In genomic region chr2:180103151-180103977, GRCm38 (mm10) we compare ENCODE assay signal across 8 mouse cellular contexts. TPM values are rescaled to one million over a fixed set of nuclear protein-coding genes. Genes with fewer than 3 reads are reported as not detected.
DNase-seq lines count a peak whose midpoint lies in the region; ATAC-seq lines count a peak whose summit lies in the region.

No protein-coding gene starts in this region.

- peaks cover 83% of the 10 kb centered on the region for H3K27me3 ChIP-seq in heart, embryonic 10.5 days (ENCODE audit: insufficient read depth, poor library complexity, severe bottlenecking)
- H3K27me3 ChIP-seq in limb, embryonic 11.5 days (ENCODE audit: control insufficient read depth, insufficient read depth, low read length): peaks cover 74% of the 10 kb centered on the region
- peaks cover 47% of the 10 kb centered on the region for H3K27me3 ChIP-seq in stomach, embryonic 14.5 days (ENCODE audit: control insufficient read depth, insufficient read depth, low read length)

- ATAC-seq in limb, embryonic 11.5 days (ENCODE audit: insufficient number of reproducible peaks, low FRiP score, low TSS enrichment, low read depth): no peak
- no peak for ATAC-seq in stomach, embryonic 14.5 days (ENCODE audit: insufficient number of reproducible peaks, insufficient read depth, low FRiP score, low read depth)
- ATAC-seq in erythroid progenitor cell, adult 5-6 weeks (replicated peaks; ENCODE audit: low FRiP score, poor library complexity, severe bottlenecking): no peak

- H3K4me2 ChIP-seq in limb, embryonic 11.5 days (ENCODE audit: low read depth, severe bottlenecking): peak overlapping the region; percentile 94
- H3K4me2 ChIP-seq in stomach, embryonic 14.5 days (replicated peaks; ENCODE audit: low read depth, low read length): peak overlapping the region; percentile 97

- no peaks in the 10 kb centered on the region for H3K36me3 ChIP-seq in heart, embryonic 10.5 days
- no peaks in the 10 kb centered on the region for H3K36me3 ChIP-seq in limb, embryonic 11.5 days (ENCODE audit: control insufficient read depth, insufficient read depth, low read length)
- no peaks in the 10 kb centered on the region for H3K36me3 ChIP-seq in stomach, embryonic 14.5 days (ENCODE audit: control insufficient read depth, insufficient read depth, low read length)

- no peak overlapping the region for H3K9ac ChIP-seq in limb, embryonic 11.5 days (ENCODE audit: low read length)
- H3K9ac ChIP-seq in stomach, embryonic 14.5 days (replicated peaks; ENCODE audit: low read depth, low read length): no peak overlapping the region

- peaks cover 35% of the 10 kb centered on the region for H3K4me1 ChIP-seq in heart, embryonic 10.5 days
- H3K4me1 ChIP-seq in limb, embryonic 11.5 days (ENCODE audit: control insufficient read depth, insufficient read depth, low read length): peaks cover 10% of the 10 kb centered on the region
- peaks cover 12% of the 10 kb centered on the region for H3K4me1 ChIP-seq in stomach, embryonic 14.5 days (ENCODE audit: control insufficient read depth, insufficient read depth, low read length)

- H3K9me3 ChIP-seq in heart, embryonic 10.5 days: no peaks in the 10 kb centered on the region
- no peaks in the 10 kb centered on the region for H3K9me3 ChIP-seq in limb, embryonic 11.5 days (ENCODE audit: control insufficient read depth, low read length)
- no peaks in the 10 kb centered on the region for H3K9me3 ChIP-seq in stomach, embryonic 14.5 days (ENCODE audit: control insufficient read depth, low read depth, low read length)

- DNase-seq in heart, embryonic 10.5 days (ENCODE audit: low spot score): no peak
- no peak for DNase-seq in heart, adult 9 months (ENCODE audit: low spot score in 2 of 2)
- peak; percentile 12 to 26 for DNase-seq in thymus, postnatal 36 days
- no peak for DNase-seq in thymus, postnatal 0 days (ENCODE audit: low spot score)
- DNase-seq in limb, embryonic 11.5 days (ENCODE audit: low spot score): peak; percentile 40
- DNase-seq in urinary bladder, adult 2 months (ENCODE audit: low spot score): no peak

- 2% methylated on average over 57 of the region's 57 CpGs for WGBS in heart, embryonic 10.5 days
- WGBS in limb, embryonic 11.5 days: 1% methylated on average over 56 of the region's 57 CpGs
- WGBS in stomach, embryonic 14.5 days: 2% methylated on average over 54 of the region's 57 CpGs

- H3K27ac ChIP-seq in heart, embryonic 10.5 days: no peak overlapping the region
- no peak overlapping the region for H3K27ac ChIP-seq in limb, embryonic 11.5 days (replicated peaks; ENCODE audit: low read depth, low read length)
- no peak overlapping the region for H3K27ac ChIP-seq in stomach, embryonic 14.5 days (ENCODE audit: low read length)

- H3K4me3 ChIP-seq in heart, embryonic 10.5 days: peak overlapping the region; percentile 72
- peak overlapping the region; percentile 43 for H3K4me3 ChIP-seq in limb, embryonic 11.5 days (ENCODE audit: low read depth, low read length)
- H3K4me3 ChIP-seq in stomach, embryonic 14.5 days (ENCODE audit: low read depth, low read length): peak overlapping the region; percentile 41

RNA-seq across cellular contexts. Expression of gene Hrh3, which starts 0.9 kb away (rescaled TPM):
- polyA plus RNA-seq in heart, embryonic 10.5 days (2016; fragmentation: Nextera tagmentation; extraction: Ambion mirVana): 0.10 TPM in 1 of 2 replicates, not detected in the other
- polyA plus RNA-seq in thymus, postnatal 0 days (2015; fragmentation: Nextera tagmentation; extraction: Ambion mirVana): 0.46 and 0.49 TPM in 2 replicates
- 0.12 and 0.21 TPM in 2 replicates for polyA plus RNA-seq in limb, embryonic 11.5 days (2014; fragmentation: Nextera tagmentation; extraction: Ambion mirVana)
- polyA plus RNA-seq in stomach, embryonic 14.5 days (2014; fragmentation: Nextera tagmentation; extraction: Ambion mirVana): not detected in 2 replicates
- 2.9 and 3.2 TPM in 2 replicates for polyA plus RNA-seq in urinary bladder, adult 2 months (2012; rRNA removed)
- total RNA-seq in erythroid progenitor cell, adult 5-6 weeks (2015; ENCODE audit: low replicate concordance): not detected in 2 replicates
- total RNA-seq in erythroid progenitor cell, adult 5-6 weeks (2017; ENCODE audit: low replicate concordance): not detected in 2 replicates

RNA-seq across cellular contexts. Expression of gene Osbpl2, which starts 15.7 kb away (rescaled TPM):
- polyA plus RNA-seq in heart, embryonic 10.5 days (2016; fragmentation: Nextera tagmentation; extraction: Ambion mirVana): 29.7 and 38.0 TPM in 2 replicates
- 26.5 and 27.3 TPM in 2 replicates for polyA plus RNA-seq in thymus, postnatal 0 days (2015; fragmentation: Nextera tagmentation; extraction: Ambion mirVana)
- polyA plus RNA-seq in limb, embryonic 11.5 days (2014; fragmentation: Nextera tagmentation; extraction: Ambion mirVana): 29.8 and 30.5 TPM in 2 replicates
- 37.1 and 38.2 TPM in 2 replicates for polyA plus RNA-seq in stomach, embryonic 14.5 days (2014; fragmentation: Nextera tagmentation; extraction: Ambion mirVana)
- 87.1 and 92.1 TPM in 2 replicates for polyA plus RNA-seq in urinary bladder, adult 2 months (2012; rRNA removed)
- 7.6 and 10.1 TPM in 2 replicates for total RNA-seq in erythroid progenitor cell, adult 5-6 weeks (2015; ENCODE audit: low replicate concordance)
- 14.4 and 16.3 TPM in 2 replicates for total RNA-seq in erythroid progenitor cell, adult 5-6 weeks (2017; ENCODE audit: low replicate concordance)

RNA-seq across cellular contexts. Expression of gene Mtg2, which starts 33.0 kb away (rescaled TPM):
- polyA plus RNA-seq in heart, embryonic 10.5 days (2016; fragmentation: Nextera tagmentation; extraction: Ambion mirVana): 28.2 and 29.7 TPM in 2 replicates
- polyA plus RNA-seq in thymus, postnatal 0 days (2015; fragmentation: Nextera tagmentation; extraction: Ambion mirVana): 25.6 and 25.9 TPM in 2 replicates
- 28.2 and 29.4 TPM in 2 replicates for polyA plus RNA-seq in limb, embryonic 11.5 days (2014; fragmentation: Nextera tagmentation; extraction: Ambion mirVana)
- polyA plus RNA-seq in stomach, embryonic 14.5 days (2014; fragmentation: Nextera tagmentation; extraction: Ambion mirVana): 25.2 and 27.8 TPM in 2 replicates
- 25.0 and 33.0 TPM in 2 replicates for polyA plus RNA-seq in urinary bladder, adult 2 months (2012; rRNA removed)
- 1.3 TPM in 1 of 2 replicates, not detected in the other for total RNA-seq in erythroid progenitor cell, adult 5-6 weeks (2015; ENCODE audit: low replicate concordance)
- 2.6 and 4.9 TPM in 2 replicates for total RNA-seq in erythroid progenitor cell, adult 5-6 weeks (2017; ENCODE audit: low replicate concordance)

Comparison
In these comparisons a context has a peak if more than half of its experiments do, and no peak if none do; other contexts are left out.
1. DNase-seq: peak in thymus, postnatal 36 days (2 of 2) and limb, embryonic 11.5 days (single experiment); none in heart, embryonic 10.5 days (single experiment), heart, adult 9 months (0 of 2), thymus, postnatal 0 days (single experiment) and urinary bladder, adult 2 months (single experiment).
2. Peak in every context shown above with its lines, with median percentiles within 50 percentile points of each other: H3K4me3 ChIP-seq.